Mouse (Mus musculus) liver (tissue): ENCODE data around the gene Cul7.

Source experiments
- DNase-seq: peaks from one replicate; pipeline ENCODE4 v3.0.0-alpha.2; 2020; ENCODE audit warnings: mixed read lengths

Gene Cul7

GRCm38 (mm10) chr17:46673850-46674529, 23.9 kb downstream of the Cul7 start, which contains the start of gene Rrp36:
Gene Rrp36 (minus strand): TSS chr17:46674352.
- DNase-seq: peak; percentile 91

- DNase-seq: no peak
Observed at GRCm38 (mm10) chr17:46674530-46675283, 24.6 kb downstream of the Cul7 start.

GRCm38 (mm10) chr17:46678416-46678815, 28.3 kb downstream of the Cul7 start, which contains the start of gene Mea1:
Gene Mea1 (plus strand): TSS chr17:46678793.
- DNase-seq: no peak

GRCm38 (mm10) chr17:46678911-46679310, 28.8 kb downstream of the Cul7 start:
- DNase-seq: no peak

GRCm38 (mm10) chr17:46679843-46680759, 30.0 kb downstream of the Cul7 start:
- DNase-seq: peak; percentile 55

GRCm38 (mm10) chr17:46680760-46681373, 30.7 kb downstream of the Cul7 start, which contains the start of gene Klhdc3:
Gene Klhdc3 (minus strand): TSS chr17:46680914.
- peak; percentile 100 for DNase-seq

GRCm38 (mm10) chr17:46681466-46682118, 31.5 kb downstream of the Cul7 start:
- DNase-seq: no peak

- no peak for DNase-seq
Observed at GRCm38 (mm10) chr17:46682654-46683389, 32.7 kb downstream of the Cul7 start.

GRCm38 (mm10) chr17:46685913-46686312, 35.8 kb downstream of the Cul7 start:
- DNase-seq: no peak

- peak; percentile 62 for DNase-seq
Observed at GRCm38 (mm10) chr17:46690665-46691064, 40.5 kb downstream of the Cul7 start.

- no peak for DNase-seq
Observed at GRCm38 (mm10) chr17:46691390-46691789, 41.3 kb downstream of the Cul7 start.

GRCm38 (mm10) chr17:46694517-46695063, 44.5 kb downstream of the Cul7 start:
- DNase-seq: no peak

GRCm38 (mm10) chr17:46698515-46698914, 48.4 kb downstream of the Cul7 start:
- no peak for DNase-seq

- no peak for DNase-seq
Observed at GRCm38 (mm10) chr17:46699245-46699644, 49.1 kb downstream of the Cul7 start.

GRCm38 (mm10) chr17:46699912-46700311, 49.8 kb downstream of the Cul7 start:
- no peak for DNase-seq

- no peak for DNase-seq
Observed at GRCm38 (mm10) chr17:46701489-46701888, 51.4 kb downstream of the Cul7 start.

- no peak for DNase-seq
Observed at GRCm38 (mm10) chr17:46702100-46702499, 52.0 kb downstream of the Cul7 start.

GRCm38 (mm10) chr17:46702506-46702905, 52.4 kb downstream of the Cul7 start:
- DNase-seq: no peak

GRCm38 (mm10) chr17:46703971-46704886, 54.1 kb downstream of the Cul7 start:
- DNase-seq: peak; percentile 16
